Mouse (Mus musculus) mature B cell (primary cell): ENCODE measurements around the gene Neurl1a.

Experiments used
- in situ Hi-C: fragments of 300-500 bp; cut with MboI; formaldehyde crosslinking; loops from 2 replicates; pipeline ENCODE4 v1.14.3; 2019

Gene Neurl1a

DNA sequence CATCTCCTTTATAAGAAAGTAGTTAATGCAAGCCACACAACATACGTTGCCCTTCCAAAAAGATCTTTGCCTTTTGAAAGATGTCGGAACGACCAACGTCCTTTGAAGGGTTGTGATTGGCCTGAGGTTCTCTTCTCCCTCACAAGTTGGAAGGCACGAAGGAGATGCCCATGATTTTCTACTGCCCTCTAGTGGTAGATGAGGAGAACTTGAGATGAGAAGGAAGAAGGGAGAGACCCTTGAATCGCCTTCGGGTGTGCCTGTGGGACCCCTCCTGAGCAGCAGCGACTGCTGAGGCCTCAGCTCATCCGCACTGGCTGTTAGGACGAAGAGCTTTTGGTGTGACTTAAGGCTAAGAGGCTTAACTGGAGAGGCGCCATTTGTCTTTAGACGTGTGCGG, 10.4 kb upstream of the Neurl1a start:
- in situ Hi-C loops, result loop anchor here (5.0 kb wide), 1 partner anchor 46 kb away; no protein-coding TSS in a partner anchor

DNA sequence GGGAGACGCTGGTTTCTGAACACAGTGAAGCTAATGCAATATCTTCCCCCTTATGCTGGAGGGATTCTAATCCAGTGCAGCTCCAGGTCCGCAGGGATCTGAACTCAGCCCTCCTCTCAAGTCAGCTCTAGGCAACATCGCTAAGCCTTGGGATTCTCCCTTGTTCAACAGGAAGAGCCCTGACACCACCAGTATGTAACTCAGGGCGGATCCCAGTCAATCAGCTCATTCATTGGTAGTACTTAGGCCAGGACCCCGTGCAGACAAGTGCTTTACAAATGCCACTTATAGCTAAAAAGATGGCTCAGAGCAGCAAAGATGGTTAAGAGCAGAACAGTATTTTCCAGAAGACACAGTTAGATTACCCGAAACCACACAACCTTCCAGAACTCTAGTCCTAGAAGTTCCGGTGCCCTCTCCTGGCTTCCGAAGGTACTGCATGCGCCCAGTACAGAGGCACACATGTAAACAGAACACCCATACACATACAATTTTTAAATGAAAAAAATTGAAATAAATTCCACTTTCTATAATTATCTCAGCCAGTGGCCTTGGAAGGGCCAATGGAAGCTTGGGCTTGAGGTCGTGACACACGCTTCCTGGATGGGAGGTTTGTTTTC, 9.7 kb upstream of the Neurl1a start:
- in situ Hi-C loops, result loop anchor here (5.0 kb wide), 1 partner anchor 47 kb away; no protein-coding TSS in a partner anchor

DNA sequence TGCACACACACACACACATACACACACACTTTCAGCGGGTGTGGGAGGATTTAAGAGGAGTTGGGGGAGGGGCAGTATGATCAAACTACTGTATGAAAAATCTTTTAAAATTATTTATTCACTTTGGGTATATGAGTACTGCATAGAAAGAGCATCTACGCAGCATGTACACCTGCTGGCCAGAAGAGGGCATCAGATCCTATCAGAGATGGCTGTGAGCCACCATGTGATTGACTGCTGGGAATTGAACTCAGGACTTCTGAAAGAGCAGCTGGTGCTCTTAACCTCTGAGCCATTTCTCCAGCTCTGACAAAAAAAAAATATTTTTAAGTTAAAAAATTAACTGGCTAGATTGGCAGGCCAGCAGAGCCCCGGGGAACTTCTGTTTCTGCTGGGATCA, 4.1 kb upstream of the Neurl1a start:
- in situ Hi-C loops, result no loop called here

DNA sequence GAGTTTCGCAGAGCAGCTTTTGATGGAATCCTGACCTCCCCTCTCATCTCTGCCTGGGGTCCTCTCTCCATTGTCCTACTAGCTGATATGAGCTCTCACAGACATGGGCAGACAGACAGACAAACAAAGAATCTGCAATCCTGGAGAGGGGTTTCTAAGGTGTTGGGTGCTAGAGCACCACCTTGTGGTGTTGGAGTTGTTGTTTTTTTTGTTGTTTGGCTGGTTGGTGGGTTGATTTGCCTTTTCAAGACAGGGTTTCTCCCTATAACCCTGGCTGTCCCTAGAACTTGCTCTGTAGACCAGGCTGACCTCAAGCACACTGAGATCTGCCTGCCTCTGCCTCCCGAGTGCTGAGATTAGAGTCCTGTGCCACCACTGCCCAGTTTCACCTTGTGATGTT, 3.1 kb upstream of the Neurl1a start:
- in situ Hi-C loops, result no loop called here

DNA sequence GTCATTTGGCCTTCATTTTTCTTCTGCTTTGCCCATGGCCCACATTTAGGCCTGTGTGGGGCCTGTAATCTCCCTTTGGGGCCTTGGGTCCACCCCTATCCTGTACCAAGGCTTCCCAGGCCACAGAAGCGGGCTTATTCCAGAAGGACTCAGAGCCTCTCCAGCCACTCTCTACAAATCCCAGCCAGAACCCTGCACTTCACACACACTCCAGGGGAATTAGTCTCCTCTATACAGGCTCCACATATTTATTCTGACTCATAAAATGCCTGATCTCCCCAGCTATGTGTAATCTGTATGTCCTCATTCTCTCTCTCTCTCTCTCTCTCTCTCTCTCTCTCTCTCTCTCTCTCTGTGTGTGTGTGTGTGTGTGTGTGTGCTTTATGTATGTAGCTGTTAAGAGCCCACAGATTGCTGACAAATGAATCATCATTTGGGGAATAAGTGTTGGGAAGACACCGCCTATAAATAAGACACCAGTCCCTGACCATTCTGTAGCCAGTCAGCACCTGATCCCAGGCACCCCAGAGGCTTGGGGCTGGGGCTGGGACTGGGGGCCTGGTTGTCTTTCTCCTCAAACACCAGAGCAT, 1.6 kb upstream of the Neurl1a start:
- in situ Hi-C loops, result no loop called here

DNA sequence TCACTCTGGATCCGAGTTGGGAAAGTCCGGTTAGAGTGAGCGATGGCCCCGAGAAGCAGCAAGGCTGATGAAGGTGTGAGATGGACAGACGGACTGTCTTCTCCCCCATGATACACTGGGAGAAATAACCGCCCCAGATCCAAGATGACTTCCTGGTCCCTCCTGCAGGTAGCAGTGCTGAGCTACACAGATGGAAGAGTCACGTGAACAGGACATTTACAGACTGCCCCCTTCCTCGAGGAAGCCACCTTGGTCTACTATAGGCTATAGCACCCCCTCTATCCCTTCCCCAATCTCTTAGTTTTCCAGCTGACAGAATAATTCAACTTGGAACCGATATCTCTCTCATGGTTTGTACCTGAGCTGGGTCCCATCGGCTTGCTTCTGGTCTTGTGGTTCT, 619 bp upstream of the Neurl1a start:
- in situ Hi-C loops, result no loop called here

DNA sequence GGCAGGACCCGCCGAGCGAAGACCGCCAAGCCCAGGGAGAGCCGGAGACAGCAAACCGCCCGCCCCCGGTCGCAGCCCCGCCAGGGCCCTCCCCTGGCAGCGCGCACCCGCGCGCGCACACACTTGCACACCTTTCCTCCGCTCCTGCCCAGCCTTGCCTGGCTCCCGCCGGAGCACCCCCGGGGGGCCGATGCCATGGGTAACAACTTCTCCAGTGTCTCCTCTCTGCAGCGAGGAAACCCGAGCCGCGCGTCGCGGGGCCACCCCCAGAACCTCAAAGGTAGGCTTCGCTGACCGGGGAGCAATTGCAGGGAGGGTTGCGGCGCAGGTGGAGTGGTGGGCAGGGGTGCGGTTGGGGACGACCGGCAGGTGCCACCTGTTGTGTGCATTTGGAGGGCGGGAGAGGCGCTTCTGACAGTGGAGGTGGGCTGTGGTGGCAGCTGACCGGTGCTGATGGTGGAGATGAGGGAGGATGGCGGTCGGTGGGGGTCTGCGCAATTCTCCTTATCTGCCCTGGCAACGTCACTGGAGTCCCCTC, 721 bp downstream of the Neurl1a start:
- in situ Hi-C loops, result no loop called here

DNA sequence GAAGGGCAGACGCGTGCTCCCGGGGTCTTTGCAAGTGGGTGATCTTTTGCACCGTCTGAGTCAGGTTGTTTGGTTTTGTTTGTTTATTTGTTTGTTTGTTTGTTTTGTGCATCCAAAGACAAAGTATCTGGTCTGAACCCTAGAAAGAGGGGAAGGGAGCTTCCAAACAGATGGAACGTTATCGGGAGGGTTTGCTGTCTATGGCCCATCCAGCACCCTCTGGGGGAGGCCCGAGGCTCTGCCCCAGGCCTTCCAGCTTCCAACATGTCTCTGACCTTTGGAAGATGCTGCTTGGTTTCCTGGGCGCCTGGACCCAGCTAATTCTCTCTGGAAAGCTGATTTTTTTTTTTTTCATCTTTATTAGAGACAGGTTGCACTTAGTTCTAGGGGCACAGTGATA, 1.4 kb downstream of the Neurl1a start:
- in situ Hi-C loops, result no loop called here

DNA sequence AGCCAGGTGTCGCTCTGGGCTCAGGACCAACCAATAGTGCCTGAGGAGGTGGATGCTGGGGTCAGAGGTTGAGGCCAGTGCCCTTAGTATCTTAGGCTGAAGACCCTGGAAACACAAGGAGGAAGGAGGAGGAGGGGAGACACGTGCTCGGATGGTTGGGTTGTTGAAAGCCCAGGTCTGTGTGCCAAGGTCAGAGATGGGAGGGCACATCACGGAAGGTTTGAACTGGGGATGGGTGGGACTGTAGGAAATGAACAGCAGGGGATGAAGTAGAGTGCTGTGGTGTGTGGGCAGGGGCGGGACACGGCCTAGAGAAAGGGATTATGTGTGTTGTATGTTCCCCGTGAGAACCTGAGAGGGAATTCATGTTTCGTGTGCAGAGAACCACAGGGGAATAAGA, 5.6 kb downstream of the Neurl1a start:
- in situ Hi-C loops, result no loop called here

DNA sequence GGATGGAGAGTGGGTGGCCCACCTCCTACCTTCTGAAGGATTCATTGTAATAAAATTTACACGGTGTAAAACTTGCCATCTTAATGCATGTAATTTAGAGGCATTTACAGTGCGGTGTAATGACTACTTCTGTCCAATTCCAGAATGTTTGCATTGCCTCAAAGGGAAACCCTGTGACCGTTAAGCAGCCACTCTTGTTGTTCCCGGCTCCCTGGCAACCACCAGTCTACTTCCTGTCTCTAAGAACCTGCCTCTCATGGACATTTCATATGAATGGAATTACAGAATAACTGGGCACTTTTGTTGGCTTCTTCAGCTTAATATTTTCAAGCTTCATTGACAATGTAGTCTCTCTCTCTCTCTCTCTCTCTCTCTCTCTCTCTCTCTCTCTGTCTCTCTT, 6.1 kb downstream of the Neurl1a start:
- in situ Hi-C loops, result no loop called here

DNA sequence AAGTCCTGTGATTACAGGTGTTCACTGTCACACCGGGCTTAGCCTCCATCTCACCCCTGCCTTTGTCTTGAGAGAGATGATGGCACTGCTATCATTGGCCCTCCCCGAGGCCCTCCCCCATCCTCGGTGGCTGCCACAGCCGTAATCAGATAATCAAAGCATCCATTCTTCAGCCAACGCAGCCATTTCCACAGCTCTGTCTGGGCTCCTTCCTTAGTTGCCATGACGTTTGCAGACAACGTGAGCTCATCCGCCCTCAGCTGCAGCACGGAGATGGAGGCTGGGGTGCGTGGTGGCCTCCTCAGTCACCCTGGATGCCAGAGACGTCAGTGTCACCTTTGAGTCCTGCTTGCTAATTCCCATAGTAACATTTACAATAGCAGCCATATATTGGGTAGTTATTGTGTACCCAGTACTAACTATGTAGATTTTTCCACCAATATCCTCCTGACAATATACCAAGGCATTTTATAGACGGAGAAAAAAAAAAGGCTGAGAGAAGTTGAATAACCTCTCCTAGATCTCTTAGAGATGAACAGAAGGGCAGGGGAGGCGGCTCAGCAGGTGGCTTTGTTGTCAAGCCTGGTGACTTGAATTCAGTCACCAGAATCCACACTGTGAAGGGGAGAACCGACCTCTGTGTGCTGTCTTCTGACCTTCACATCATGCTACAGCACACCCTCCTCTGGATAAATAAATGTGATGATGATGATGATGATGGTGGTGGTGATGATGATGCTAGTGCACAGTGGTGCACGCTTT, 8.1 kb downstream of the Neurl1a start:
- in situ Hi-C loops, result no loop called here

DNA sequence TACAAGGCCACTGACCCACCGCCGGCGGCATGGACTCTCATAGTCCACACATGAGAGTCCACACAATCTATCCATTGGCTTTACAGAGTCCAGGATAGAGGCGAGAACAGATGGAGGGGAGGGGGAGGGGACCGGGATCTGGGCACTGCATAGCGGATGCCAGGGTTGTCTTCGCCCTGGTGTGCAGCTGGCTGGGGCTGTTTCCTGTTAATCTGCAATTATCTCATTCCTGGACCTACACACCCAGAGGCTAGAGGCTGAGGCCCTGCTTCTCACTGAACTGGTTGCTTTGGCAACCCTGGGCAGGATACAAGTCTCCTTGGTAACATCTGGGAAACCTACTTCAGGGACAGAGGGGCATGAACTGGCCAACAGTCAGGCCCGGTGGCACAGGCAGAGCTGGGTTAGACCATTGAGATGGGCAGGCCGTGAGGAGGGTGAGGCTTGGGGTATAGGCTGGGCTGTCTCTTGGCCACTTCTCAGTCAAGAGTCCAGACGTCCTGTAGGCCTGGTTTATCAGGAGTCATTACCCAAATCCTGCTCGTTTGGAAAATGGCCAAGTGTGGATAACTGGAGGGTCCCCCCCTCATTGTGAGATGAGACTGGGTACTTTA, 10.0 kb downstream of the Neurl1a start:
- in situ Hi-C loops, result no loop called here

DNA sequence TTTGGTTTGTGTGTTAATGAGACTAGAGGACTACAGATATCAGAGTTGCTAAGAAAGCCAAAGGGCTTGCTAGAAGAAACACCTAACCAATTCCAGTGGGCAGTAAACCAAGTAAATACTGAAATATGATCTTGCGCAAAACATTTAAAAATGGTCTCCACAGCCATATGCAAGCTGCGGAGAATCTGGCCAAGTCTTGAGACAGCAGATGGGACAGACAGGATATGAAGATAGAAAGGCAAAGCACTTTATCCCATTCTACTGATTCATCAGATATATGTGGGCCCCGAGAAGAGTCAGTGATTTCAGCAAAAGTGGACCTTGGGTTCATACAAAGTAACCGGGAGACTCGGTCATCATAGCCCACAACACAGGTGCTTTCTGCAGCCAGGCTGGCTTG, 13.5 kb downstream of the Neurl1a start:
- in situ Hi-C loops, result no loop called here

DNA sequence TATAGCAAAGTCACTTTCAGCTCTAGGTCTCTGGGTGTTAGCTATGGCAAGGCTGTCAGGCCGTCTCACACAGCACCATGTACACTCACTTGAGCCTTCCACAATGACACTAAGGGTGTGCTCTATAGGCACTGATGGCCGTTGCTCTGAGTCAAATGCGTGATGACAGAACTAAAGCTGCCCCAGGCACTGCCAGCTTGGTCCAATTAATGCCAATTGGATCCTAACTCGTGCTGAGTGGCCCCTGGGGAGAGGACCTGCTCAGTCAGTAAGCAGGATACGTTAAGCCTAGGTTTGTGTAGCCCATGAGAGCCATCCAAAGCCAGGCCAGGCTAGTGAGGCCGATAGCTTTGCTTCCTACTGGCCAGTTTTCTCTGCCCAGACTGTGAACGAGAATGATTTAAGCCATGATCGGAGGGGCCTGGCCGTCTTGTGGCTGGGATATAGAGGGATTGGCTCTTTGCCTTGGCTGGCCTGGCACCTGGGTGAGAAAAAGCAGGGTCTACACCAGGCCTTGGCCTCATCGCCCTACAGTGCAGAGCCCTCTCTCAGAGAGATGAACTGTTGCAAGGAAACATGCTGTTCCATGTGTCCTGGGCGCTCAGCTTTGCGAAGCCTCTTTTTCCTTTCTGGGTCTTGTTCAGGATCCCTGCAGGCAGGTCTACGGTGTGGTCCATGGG, 20.2 kb downstream of the Neurl1a start:
- in situ Hi-C loops, result no loop called here

DNA sequence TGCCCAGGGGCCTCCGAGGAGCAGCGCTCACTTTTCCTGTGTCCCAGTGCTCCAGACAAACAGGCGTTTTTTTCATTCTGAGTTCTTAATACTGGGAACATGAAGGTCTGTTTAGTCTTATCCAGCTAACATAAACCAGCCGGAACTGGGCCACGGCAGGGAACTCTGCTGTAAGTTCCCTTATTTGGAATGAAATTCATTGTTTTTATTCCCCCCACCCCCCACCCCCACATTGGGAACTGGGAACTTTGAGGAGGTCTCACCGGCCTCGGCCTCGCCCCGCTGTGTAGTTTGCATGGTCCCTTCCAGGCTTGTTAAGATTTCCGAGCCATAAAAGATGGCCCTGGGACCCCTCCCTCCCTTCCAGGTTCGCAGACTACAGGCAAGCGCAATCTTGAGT, 23.4 kb downstream of the Neurl1a start:
- in situ Hi-C loops, result no loop called here

DNA sequence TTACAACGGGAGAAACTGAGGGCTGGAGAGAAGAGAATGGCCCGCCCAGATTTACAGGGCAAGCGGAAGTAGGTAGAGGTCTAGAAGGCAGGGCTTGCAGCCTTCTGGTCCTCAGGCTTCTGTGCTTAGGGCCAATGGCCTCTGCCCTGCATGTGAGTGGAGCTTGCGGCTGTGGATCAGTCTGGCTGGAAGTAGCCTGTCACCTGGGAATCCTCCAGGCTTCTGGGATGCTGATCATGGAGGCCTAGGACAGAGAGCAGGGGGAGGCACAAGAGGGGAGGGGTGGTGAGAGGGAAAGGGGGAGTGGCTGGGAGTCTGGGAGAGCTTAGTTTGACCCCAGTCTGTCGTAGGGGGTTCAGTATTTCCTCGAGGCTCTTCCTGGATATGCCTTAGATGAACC, 23.8 kb downstream of the Neurl1a start:
- in situ Hi-C loops, result no loop called here

DNA sequence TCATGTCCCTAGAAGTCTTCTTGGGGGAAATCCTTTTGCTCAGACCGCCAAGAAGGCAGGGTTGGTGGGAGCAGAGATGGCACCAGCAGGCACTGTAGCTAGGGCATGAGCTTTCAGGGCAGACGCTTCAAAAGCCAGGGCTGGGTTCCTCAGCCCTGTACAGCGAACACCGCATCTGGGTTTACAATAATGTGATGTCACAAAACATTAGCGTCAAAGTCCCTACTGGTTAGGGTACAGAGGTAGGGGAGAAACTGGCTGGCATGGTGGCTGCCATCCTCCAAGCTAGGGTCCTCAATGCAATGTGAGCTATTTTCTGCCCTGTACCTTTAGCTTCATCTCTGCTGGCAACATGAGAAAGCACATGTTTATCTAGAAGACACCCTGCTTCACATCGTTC, 24.4 kb downstream of the Neurl1a start:
- in situ Hi-C loops, result no loop called here

DNA sequence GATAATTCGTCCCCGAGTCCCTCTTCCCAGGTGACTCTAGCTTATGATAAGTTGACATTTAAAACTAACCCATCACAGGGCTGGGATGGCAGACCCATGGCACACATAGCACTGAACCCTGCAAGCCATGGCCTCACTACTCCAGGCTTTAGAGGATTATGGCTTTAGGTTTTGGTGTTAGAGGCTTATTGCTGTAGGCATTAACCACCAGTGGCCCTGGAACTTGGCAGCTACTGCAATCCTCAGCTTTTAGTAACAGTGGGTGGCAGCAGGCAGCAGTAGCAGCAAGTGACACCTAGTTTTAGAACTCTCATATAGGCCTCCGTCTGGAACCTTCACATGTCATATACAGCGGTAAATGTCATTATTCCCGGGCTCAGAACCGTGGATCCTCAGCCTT, 26.0 kb downstream of the Neurl1a start:
- in situ Hi-C loops, result no loop called here

DNA sequence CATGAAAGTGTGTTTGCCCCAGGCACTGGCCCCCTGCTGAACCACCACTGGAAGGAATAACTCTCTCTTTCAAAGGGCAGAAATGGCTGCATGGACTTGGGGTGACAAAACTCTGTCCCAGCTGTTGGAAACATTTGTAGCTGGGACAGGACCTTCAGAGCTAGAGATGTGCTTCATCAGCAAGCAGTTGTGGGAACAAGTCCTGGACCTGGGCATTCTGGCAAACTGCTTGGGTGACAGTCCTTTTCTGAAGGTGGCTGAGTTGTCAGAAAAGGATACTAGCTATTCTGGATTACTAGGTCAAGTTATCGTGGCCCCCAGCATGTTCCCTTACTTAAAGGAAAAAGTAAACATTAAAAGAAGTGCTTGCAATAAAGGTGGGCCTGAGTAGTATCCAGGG, 27.5 kb downstream of the Neurl1a start:
- in situ Hi-C loops, result no loop called here

DNA sequence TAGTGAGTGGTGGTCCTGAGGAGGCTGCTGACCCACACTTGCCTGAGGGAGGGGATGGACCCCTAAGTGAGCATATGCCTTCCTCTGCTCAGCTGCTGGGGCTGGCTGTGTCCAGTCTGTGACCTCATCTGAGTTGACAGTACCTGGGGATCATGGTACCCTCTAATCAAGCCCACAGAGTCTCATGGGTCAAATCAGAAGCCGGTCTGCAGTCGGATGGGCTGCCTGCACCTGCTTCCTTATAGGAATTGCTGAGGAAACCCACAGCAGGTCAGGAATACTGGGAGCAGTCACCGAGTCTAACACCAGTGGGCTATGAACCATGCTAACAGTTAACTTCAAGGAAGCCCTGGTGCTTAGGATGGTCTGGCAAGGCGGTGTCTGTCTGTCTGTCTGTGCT, 31.8 kb downstream of the Neurl1a start:
- in situ Hi-C loops, result no loop called here

DNA sequence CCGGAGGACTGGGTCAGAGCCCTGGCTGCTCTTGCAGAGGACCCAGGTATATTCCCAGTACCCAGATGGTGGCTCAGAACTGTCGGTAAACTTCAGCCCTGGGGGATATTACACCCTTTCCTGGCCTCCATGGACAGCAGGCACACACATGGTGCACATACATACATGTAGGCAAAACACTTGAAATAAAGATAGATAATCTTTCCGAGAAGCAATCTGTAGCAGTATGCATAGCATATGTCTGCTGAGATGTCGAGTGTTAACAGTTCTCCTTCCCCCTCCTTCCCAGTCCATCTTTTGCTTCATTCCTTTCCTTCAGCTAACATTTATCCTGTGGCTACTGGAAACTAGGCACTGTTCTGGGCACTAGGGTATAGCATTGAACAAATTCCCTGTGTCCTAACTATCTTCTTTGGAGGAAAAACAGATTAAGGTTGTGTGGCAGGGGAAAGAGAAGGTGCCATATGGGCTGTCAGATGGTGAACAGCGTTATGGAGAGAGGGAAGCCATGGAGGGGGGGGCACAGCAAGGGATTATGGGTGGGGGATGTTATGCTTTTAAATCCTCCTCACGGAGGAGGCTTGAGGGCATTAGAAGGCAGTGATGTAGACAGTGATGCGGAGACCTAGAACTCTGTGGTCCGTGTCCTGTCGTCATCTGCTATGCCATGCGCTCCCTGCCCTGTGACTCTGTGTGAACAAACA, 33.1 kb downstream of the Neurl1a start:
- in situ Hi-C loops, result no loop called here
